Mouse (Mus musculus) spleen, adult 2 months (tissue): Measurements from ENCODE around the gene Runx1.

Experiments
- CTCF ChIP-seq: fragments of 200-500 bp; IDR thresholded peaks from 2 replicates; pipeline ENCODE4 v1.5.1; 2011; ENCODE audit warnings: mild to moderate bottlenecking, inconsistent platforms; ENCODE audit not compliant: insufficient read depth, insufficient read length, insufficient replicate concordance; ENCODE audit errors: extremely low read depth
- POLR2A ChIP-seq: fragments of 200-500 bp; IDR thresholded peaks from 2 replicates; pipeline ENCODE4 v1.6.1; 2011; ENCODE audit warnings: low read depth, low read length, inconsistent platforms

- TF ChIP-seq POLR2A: no peak
- TF ChIP-seq CTCF: no peak
Measured at GRCm38 (mm10) chr16:92828308-92828862, 2.4 kb upstream of the Runx1 start.
